Mouse (Mus musculus) liver, embryonic 14.5 days (tissue): ENCODE measurements around the gene Ap1g2.
A peak's percentile ranks its signal among the peaks of the same experiment; 100 is the strongest.

Experiments
- CTCF ChIP-seq: IDR thresholded peaks from 2 replicates; pipeline ENCODE4 v1.5.1; 2016; ENCODE audit warnings: antibody characterized with exemption, low read depth, control low read depth
- EP300 ChIP-seq: IDR thresholded peaks from 2 replicates; pipeline ENCODE4 v1.6.1; 2016; ENCODE audit warnings: antibody characterized with exemption, low read depth

GRCm38 (mm10) chr14:55093927-55094326, 12.5 kb downstream of the Ap1g2 start:
- TF ChIP-seq CTCF (peak; percentile 58), EP300 (no peak)
